Mouse (Mus musculus): ENCODE results near the gene Zfp791. TPM values are rescaled to one million over a fixed set of nuclear protein-coding genes. Genes with fewer than 3 reads are reported as not detected.
A peak's percentile ranks its signal among the peaks of the same experiment; 100 is the strongest.

Gene Zfp791
- polyA plus RNA-seq, 1 experiment from 2014 or later, result 5.3 TPM

- H3K9ac ChIP-seq (ENCODE audit: low read depth, low read length), result no peak overlapping the region
These were observed 45.9 kb downstream of the Zfp791 start for GRCm38 (mm10) chr8:85076993-85077392.

DNA sequence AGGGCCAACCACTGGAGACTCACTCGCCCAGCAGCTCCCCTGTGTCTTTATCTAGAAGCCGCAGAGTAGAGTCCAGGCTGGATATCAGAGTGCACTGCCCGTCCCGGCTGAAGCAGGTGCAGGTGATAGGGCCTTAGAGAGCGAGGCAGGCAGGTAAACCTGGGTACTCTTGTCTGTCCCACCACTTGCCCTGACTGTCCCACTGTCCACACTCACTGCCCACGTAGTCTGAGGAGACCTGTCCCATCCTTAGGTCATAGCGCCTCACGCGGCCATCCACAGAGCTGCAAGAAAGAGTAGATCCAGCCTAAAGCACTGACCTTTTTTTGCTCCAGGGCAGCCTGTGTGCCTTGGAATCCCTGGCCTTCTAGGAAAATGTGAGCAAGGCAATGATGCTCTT lies 46.9 kb downstream of the Zfp791 start:
- no peak overlapping the region for H3K4me3 ChIP-seq (ENCODE audit: low read depth, low read length)
- no peak overlapping the region for H3K4me2 ChIP-seq (ENCODE audit: low read length)
- H3K9me3 ChIP-seq (replicated peaks; ENCODE audit: control insufficient read depth, low read length, poor library complexity, severe bottlenecking), result no peaks in the 10 kb centered on the region
- H3K4me1 ChIP-seq (ENCODE audit: control insufficient read depth, insufficient read depth, low read length), result peaks cover 18% of the 10 kb centered on the region
- H3K9ac ChIP-seq (ENCODE audit: low read depth, low read length), result no peak overlapping the region
- peaks cover 9% of the 10 kb centered on the region; the same call in 1 of the 2 replicates for H3K36me3 ChIP-seq (ENCODE audit: control insufficient read depth, insufficient read depth, low read length)
- ATAC-seq, result no peak
- no peak overlapping the region for H3K27ac ChIP-seq (ENCODE audit: low read length)
- no peaks in the 10 kb centered on the region for H3K27me3 ChIP-seq (ENCODE audit: control insufficient read depth, insufficient read depth, low read depth, low read length)
- WGBS, result 83% methylated on average over 9 of the region's 9 CpGs

More at GRCm38 (mm10) chr8:85076993-85077392, 45.9 kb downstream of the Zfp791 start:
- Histone ChIP-seq H3K27me3 (ENCODE audit: control insufficient read depth, insufficient read depth, low read depth, low read length) (no peaks in the 10 kb centered on the region), H3K4me2 (ENCODE audit: low read length) (no peak overlapping the region), H3K4me3 (ENCODE audit: low read depth, low read length) (no peak overlapping the region), H3K36me3 (ENCODE audit: control insufficient read depth, insufficient read depth, low read length) (peaks cover 9% of the 10 kb centered on the region; the same call in 1 of the 2 replicates), H3K27ac (ENCODE audit: low read length) (no peak overlapping the region), H3K4me1 (ENCODE audit: control insufficient read depth, insufficient read depth, low read length) (peaks cover 22% of the 10 kb centered on the region), H3K9me3 (replicated peaks; ENCODE audit: control insufficient read depth, low read length, poor library complexity, severe bottlenecking) (no peaks in the 10 kb centered on the region)
- ATAC-seq, result no peak
- WGBS, result 0% methylated on average over 2 of the region's 2 CpGs

GRCm38 (mm10) chr8:85074617-85075016 lies 48.3 kb downstream of the Zfp791 start:
- no peak for ATAC-seq
- Histone ChIP-seq H3K4me1 (ENCODE audit: control insufficient read depth, insufficient read depth, low read length) (peaks cover 13% of the 10 kb centered on the region), H3K9me3 (replicated peaks; ENCODE audit: control insufficient read depth, low read length, poor library complexity, severe bottlenecking) (no peaks in the 10 kb centered on the region), H3K36me3 (ENCODE audit: control insufficient read depth, insufficient read depth, low read length) (peaks cover 9% of the 10 kb centered on the region; the same call in 1 of the 2 replicates), H3K4me3 (ENCODE audit: low read depth, low read length) (no peak overlapping the region), H3K27me3 (ENCODE audit: control insufficient read depth, insufficient read depth, low read depth, low read length) (no peaks in the 10 kb centered on the region), H3K9ac (ENCODE audit: low read depth, low read length) (no peak overlapping the region), H3K27ac (ENCODE audit: low read length) (no peak overlapping the region), H3K4me2 (ENCODE audit: low read length) (no peak overlapping the region)
- WGBS, result 92% methylated on average over 10 of the region's 10 CpGs

- no peak overlapping the region for H3K4me3 ChIP-seq (ENCODE audit: low read depth, low read length)
- no peaks in the 10 kb centered on the region for H3K27me3 ChIP-seq (ENCODE audit: control insufficient read depth, insufficient read depth, low read depth, low read length)
- H3K4me1 ChIP-seq (ENCODE audit: control insufficient read depth, insufficient read depth, low read length), result peaks cover 10% of the 10 kb centered on the region
- H3K9ac ChIP-seq (ENCODE audit: low read depth, low read length), result no peak overlapping the region
- 89% methylated on average over 10 of the region's 10 CpGs for WGBS
- no peak for ATAC-seq
- no peak overlapping the region for H3K27ac ChIP-seq (ENCODE audit: low read length)
- no peaks in the 10 kb centered on the region for H3K9me3 ChIP-seq (replicated peaks; ENCODE audit: control insufficient read depth, low read length, poor library complexity, severe bottlenecking)
- no peak overlapping the region for H3K4me2 ChIP-seq (ENCODE audit: low read length)
- H3K36me3 ChIP-seq (ENCODE audit: control insufficient read depth, insufficient read depth, low read length), result peaks cover 9% of the 10 kb centered on the region; the same call in 1 of the 2 replicates
These were observed 48.7 kb downstream of the Zfp791 start for GRCm38 (mm10) chr8:85074167-85074566.

GRCm38 (mm10) chr8:85073041-85073612 lies 49.8 kb downstream of the Zfp791 start:
- 95% methylated on average over 15 of the region's 15 CpGs for WGBS
- no peak overlapping the region for H3K4me3 ChIP-seq (ENCODE audit: low read depth, low read length)
- H3K9ac ChIP-seq (ENCODE audit: low read depth, low read length), result no peak overlapping the region
- H3K27me3 ChIP-seq (ENCODE audit: control insufficient read depth, insufficient read depth, low read depth, low read length), result no peaks in the 10 kb centered on the region
- H3K4me1 ChIP-seq (ENCODE audit: control insufficient read depth, insufficient read depth, low read length), result peaks cover 10% of the 10 kb centered on the region
- H3K36me3 ChIP-seq (ENCODE audit: control insufficient read depth, insufficient read depth, low read length), result peaks cover 14% of the 10 kb centered on the region; the same call in 1 of the 2 replicates
- no peak overlapping the region; the same call in 1 of the 2 replicates for H3K4me2 ChIP-seq (ENCODE audit: low read length)
- H3K9me3 ChIP-seq (replicated peaks; ENCODE audit: control insufficient read depth, low read length, poor library complexity, severe bottlenecking), result no peaks in the 10 kb centered on the region
- ATAC-seq, result no peak
- H3K27ac ChIP-seq (ENCODE audit: low read length), result no peak overlapping the region

- H3K4me2 ChIP-seq (ENCODE audit: low read length), result peak overlapping the region; percentile 64
- peaks cover 10% of the 10 kb centered on the region for H3K4me1 ChIP-seq (ENCODE audit: control insufficient read depth, insufficient read depth, low read length)
- peak overlapping the region; percentile 85 for H3K9ac ChIP-seq (ENCODE audit: low read depth, low read length)
- 44% methylated on average over 9 of the region's 9 CpGs for WGBS
- no peaks in the 10 kb centered on the region for H3K27me3 ChIP-seq (ENCODE audit: control insufficient read depth, insufficient read depth, low read depth, low read length)
- H3K27ac ChIP-seq (ENCODE audit: low read length), result peak overlapping the region; percentile 91
- ATAC-seq, result no peak
- peaks cover 14% of the 10 kb centered on the region; the same call in 1 of the 2 replicates for H3K36me3 ChIP-seq (ENCODE audit: control insufficient read depth, insufficient read depth, low read length)
- peak overlapping the region; percentile 86 for H3K4me3 ChIP-seq (ENCODE audit: low read depth, low read length)
- no peaks in the 10 kb centered on the region for H3K9me3 ChIP-seq (replicated peaks; ENCODE audit: control insufficient read depth, low read length, poor library complexity, severe bottlenecking)
These were observed 50.4 kb downstream of the Zfp791 start for GRCm38 (mm10) chr8:85072364-85072929.

DNA sequence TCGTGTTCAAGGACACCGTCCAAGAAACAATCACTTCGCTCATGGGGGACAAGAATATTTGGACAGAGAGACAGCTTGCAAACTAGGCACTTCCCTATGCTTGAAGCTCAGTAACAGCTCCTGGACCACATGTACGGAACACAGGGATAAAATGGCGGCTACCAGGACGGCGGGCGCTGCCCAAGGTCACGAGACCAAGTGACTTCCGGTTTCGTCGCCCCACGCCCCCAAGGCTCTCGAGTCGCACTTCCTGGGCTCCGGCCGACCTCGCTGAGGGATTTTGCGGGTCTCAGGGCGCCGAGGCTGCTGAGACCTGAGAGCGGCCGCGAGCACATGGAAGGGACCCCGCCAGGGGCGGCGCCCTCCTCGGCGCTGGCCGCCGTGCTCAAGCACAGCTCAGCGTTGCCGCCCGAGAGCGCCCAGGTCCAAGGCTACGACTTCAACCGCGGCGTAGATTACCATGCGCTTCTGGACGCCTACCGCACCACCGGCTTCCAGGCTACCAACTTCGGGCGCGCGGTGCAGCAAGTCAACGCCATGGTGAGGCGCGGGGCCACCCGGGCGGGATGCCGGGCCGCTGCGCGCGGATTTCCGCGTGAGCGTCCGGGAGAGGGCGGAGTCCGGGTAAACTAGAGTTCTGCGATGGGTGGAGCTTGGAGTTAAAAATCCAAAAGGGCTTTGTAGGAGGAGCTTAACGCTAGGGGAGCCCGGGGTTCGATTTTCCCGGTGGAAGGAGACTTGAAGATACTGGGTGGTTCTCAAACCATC lies 51.2 kb downstream of the Zfp791 start, which contains the start of gene Dhps:
Gene Dhps, plus strand, starts transcription at position 244 of the 768 bp plus-strand sequence.
- ATAC-seq, result peak; percentile 87
- Histone ChIP-seq H3K4me3 (ENCODE audit: low read depth, low read length) (peak within 1 kb of the TSS; percentile 86), H3K27ac (ENCODE audit: low read length) (peak within 1 kb of the TSS; percentile 91), H3K9ac (ENCODE audit: low read depth, low read length) (peak within 1 kb of the TSS; percentile 85), H3K4me2 (ENCODE audit: low read length) (peak within 1 kb of the TSS; percentile 64), H3K27me3 (ENCODE audit: control insufficient read depth, insufficient read depth, low read depth, low read length) (no peaks in the 10 kb centered on the region), H3K4me1 (ENCODE audit: control insufficient read depth, insufficient read depth, low read length) (peaks cover 10% of the 10 kb centered on the region), H3K9me3 (replicated peaks; ENCODE audit: control insufficient read depth, low read length, poor library complexity, severe bottlenecking) (no peaks in the 10 kb centered on the region), H3K36me3 (ENCODE audit: control insufficient read depth, insufficient read depth, low read length) (peaks cover 15% of the 10 kb centered on the region)
- under 1% methylated on average over 67 of the region's 68 CpGs for WGBS

GRCm38 (mm10) chr8:85071041-85071440 lies 51.9 kb downstream of the Zfp791 start:
- H3K9ac ChIP-seq (ENCODE audit: low read depth, low read length), result peak overlapping the region; percentile 85; the same call in 1 of the 2 replicates
- H3K4me3 ChIP-seq (ENCODE audit: low read depth, low read length), result peak overlapping the region; percentile 86; the same call in 1 of the 2 replicates
- H3K27me3 ChIP-seq (ENCODE audit: control insufficient read depth, insufficient read depth, low read depth, low read length), result no peaks in the 10 kb centered on the region
- H3K9me3 ChIP-seq (replicated peaks; ENCODE audit: control insufficient read depth, low read length, poor library complexity, severe bottlenecking), result no peaks in the 10 kb centered on the region
- ATAC-seq, result no peak
- H3K4me2 ChIP-seq (ENCODE audit: low read length), result peak overlapping the region; percentile 64
- peaks cover 18% of the 10 kb centered on the region for H3K36me3 ChIP-seq (ENCODE audit: control insufficient read depth, insufficient read depth, low read length)
- H3K4me1 ChIP-seq (ENCODE audit: control insufficient read depth, insufficient read depth, low read length), result peaks cover 10% of the 10 kb centered on the region
- 86% methylated on average over 5 of the region's 5 CpGs for WGBS
- peak overlapping the region; percentile 91 for H3K27ac ChIP-seq (ENCODE audit: low read length)

DNA sequence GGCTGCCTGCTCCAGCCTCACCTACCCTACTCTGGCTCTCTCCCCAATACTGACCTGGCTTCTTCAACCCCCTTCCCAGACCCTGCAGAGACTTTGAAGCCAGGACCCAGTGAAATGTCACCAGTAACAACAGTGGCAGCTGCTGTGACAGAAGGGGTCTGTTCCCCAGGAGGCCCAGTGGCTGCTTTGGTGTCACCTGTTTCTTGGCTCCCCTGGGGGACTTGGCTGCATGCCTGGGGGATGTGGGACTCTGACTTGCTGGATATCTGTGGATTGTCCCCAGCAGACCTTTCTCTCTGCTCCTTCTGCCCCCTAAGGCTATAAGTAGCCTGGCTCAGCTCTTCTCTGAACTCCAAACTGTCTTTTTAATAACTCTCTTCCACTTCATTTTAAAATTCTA lies 54.9 kb downstream of the Zfp791 start, which contains the start of gene Gm5741:
Gene Gm5741, minus strand, starts transcription at position 1 of the 400 bp plus-strand sequence.
- Histone ChIP-seq H3K27me3 (ENCODE audit: control insufficient read depth, insufficient read depth, low read depth, low read length) (no peaks in the 10 kb centered on the region), H3K36me3 (ENCODE audit: control insufficient read depth, insufficient read depth, low read length) (peaks cover 16% of the 10 kb centered on the region), H3K4me3 (ENCODE audit: low read depth, low read length) (no peak within 1 kb of the TSS), H3K4me1 (ENCODE audit: control insufficient read depth, insufficient read depth, low read length) (peaks cover 8% of the 10 kb centered on the region), H3K9me3 (replicated peaks; ENCODE audit: control insufficient read depth, low read length, poor library complexity, severe bottlenecking) (no peaks in the 10 kb centered on the region), H3K27ac (ENCODE audit: low read length) (no peak within 1 kb of the TSS), H3K4me2 (ENCODE audit: low read length) (no peak within 1 kb of the TSS), H3K9ac (ENCODE audit: low read depth, low read length) (no peak within 1 kb of the TSS)
- ATAC-seq, result no peak

All from midbrain, embryonic 16.5 days (tissue).